Mouse (Mus musculus): ENCODE data around the gene Siglecg. TPM values are rescaled to one million over a fixed set of nuclear protein-coding genes. Genes with fewer than 3 reads are reported as not detected.

The Siglecg gene
- polyA plus RNA-seq, 1 experiment: 11.8 TPM

DNA sequence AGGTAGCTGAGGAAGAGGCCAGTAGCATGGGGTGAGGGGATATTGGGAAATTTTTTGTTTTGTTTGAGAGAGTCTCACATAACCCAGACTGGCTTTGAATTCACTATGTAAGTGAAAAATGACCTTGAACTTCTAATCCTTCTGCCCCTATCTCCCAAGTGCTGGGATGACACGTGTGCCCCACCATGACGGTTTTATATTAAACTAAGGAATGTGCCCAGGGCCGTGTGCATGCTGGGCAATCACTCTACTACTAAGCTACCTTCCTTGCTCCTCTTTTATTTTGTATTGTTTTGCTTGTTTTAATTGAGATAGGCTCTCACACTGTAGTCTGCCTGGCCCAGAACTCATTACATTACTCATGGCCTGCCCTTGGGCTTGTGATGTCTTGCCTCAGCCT, 33.1 kb downstream of the Siglecg start:
- Histone ChIP-seq H3K36me3 (ENCODE audit: control insufficient read depth, insufficient read depth, low read length) (no peaks in the 10 kb centered on the region), H3K27ac (ENCODE audit: insufficient read depth, low read depth, low read length) (no peak overlapping the region), H3K27me3 (ENCODE audit: control insufficient read depth, insufficient read depth, low read length) (no peaks in the 10 kb centered on the region), H3K4me3 (ENCODE audit: low read depth, low read length) (no peak overlapping the region), H3K4me1 (ENCODE audit: control insufficient read depth, insufficient read depth, insufficient read length, low read length) (peaks cover 4% of the 10 kb centered on the region)
- no peak for TF ChIP-seq CTCF (IDR thresholded peaks at IDR 0.05; ENCODE audit: extremely low read depth, insufficient read length, insufficient replicate concordance, low read depth, low read length)
- TF ChIP-seq POLR2A (IDR thresholded peaks at IDR 0.05; ENCODE audit: low read depth, low read length): no peak
- WGBS: 68% methylated on average over 3 of the region's 3 CpGs

DNA sequence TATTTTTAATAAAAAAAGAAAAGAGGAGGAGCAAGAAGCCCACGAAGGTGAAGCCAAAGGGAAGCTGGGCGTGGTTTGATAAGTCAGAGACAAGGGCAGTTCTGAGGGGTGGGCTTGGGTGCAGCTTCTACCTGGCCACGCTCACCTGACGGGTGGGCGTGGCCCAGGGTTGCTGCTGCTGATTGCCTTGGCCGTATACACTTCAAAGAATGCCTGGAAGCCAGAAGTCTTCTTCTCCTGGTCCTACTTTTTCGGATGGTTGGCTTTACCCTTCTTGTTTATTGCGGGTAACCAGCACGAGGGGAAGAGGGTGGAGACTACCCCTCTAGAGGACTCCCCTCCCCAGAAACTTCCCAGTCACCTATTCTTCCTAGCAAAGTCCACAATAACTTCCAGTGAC, 34.7 kb downstream of the Siglecg start:
- Histone ChIP-seq H3K4me3 (ENCODE audit: low read depth, low read length) (peak overlapping the region; percentile 95), H3K36me3 (ENCODE audit: control insufficient read depth, insufficient read depth, low read length) (no peaks in the 10 kb centered on the region), H3K27me3 (ENCODE audit: control insufficient read depth, insufficient read depth, low read length) (no peaks in the 10 kb centered on the region), H3K27ac (ENCODE audit: insufficient read depth, low read depth, low read length) (peak overlapping the region; percentile 100), H3K4me1 (ENCODE audit: control insufficient read depth, insufficient read depth, insufficient read length, low read length) (peaks cover 4% of the 10 kb centered on the region)
- WGBS: 8% methylated on average over 9 of the region's 9 CpGs
- TF ChIP-seq CTCF (IDR thresholded peaks at IDR 0.05; ENCODE audit: extremely low read depth, insufficient read length, insufficient replicate concordance, low read depth, low read length) (no peak), POLR2A (IDR thresholded peaks at IDR 0.05; ENCODE audit: low read depth, low read length) (no peak)

DNA sequence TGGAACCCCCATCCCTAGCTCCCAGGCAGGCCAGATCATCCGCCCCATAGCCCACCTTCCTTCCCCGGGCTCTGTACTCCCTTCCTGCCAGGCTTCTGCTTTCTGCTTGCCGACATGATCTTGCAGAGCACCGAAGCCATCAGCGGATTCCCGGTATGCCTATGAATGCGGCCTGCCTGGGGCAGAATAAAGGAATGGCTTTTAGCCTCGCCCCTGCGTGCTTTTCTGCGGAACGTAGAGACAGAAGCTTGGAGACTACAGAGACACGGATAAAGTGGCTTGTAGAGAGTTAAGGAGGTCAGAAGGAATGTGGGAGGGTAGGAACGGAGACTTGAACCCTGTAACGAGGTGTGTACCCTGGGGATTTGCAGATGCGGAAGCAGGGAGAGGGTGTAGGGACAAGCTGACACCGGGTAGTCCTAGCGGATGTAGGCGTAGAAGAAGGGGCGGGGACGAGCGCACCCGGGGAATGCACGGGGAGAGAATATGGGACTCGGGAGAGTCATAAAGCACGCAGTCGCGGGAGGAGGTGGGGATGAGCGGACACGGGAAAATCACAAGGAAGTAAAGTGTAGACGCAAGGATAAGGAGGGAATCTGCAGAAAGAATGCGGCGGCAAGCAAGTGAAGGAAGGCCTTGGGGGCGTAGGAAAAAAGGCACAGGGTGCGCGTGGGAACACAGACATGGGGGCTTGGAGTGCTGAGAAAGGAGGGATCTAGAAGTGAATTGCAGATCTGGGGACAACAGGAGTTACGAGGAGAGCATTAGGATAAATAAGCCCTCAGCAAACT, 35.3 kb downstream of the Siglecg start:
- Histone ChIP-seq H3K36me3 (ENCODE audit: control insufficient read depth, insufficient read depth, low read length) (no peaks in the 10 kb centered on the region), H3K4me3 (ENCODE audit: low read depth, low read length) (peak overlapping the region; percentile 95), H3K27ac (ENCODE audit: insufficient read depth, low read depth, low read length) (peak overlapping the region; percentile 100), H3K27me3 (ENCODE audit: control insufficient read depth, insufficient read depth, low read length) (no peaks in the 10 kb centered on the region), H3K4me1 (ENCODE audit: control insufficient read depth, insufficient read depth, insufficient read length, low read length) (peaks cover 4% of the 10 kb centered on the region)
- TF ChIP-seq POLR2A (IDR thresholded peaks at IDR 0.05; ENCODE audit: low read depth, low read length) (peak; percentile 53; the same call in 1 of the 2 replicates), CTCF (IDR thresholded peaks at IDR 0.05; ENCODE audit: extremely low read depth, insufficient read length, insufficient replicate concordance, low read depth, low read length) (peak; percentile 6; the same call in 1 of the 2 replicates)
- under 1% methylated on average over 36 of the region's 36 CpGs for WGBS

DNA sequence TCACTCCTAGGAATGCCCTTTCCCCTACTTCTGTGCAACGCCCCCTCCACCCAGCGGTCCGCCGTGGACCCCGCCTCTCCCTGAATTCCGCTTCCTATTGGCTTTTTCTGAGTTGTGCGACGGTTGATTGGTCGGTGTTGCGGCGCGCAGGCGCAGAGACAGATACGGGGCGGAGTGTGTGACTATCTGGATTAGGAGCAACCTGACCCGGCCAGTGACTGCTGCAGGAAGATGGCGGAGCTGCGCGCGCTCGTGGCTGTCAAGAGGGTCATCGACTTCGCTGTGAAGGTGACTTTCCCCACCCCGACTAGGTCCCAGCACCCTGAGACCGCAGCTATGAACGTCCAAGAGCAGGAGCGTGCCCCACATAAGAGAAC, 35.9 kb downstream of the Siglecg start, which contains the start of the genes Etfb and Gm45233:
Gene Etfb (plus strand): TSS at position 167 of the 377 bp plus-strand sequence.
Gene Gm45233 (plus strand): TSS at position 212 of the 377 bp plus-strand sequence.
- H3K4me3 ChIP-seq (ENCODE audit: low read depth, low read length): peak within 1 kb of the TSS; percentile 95
- WGBS: 1% methylated on average over 27 of the region's 27 CpGs
- TF ChIP-seq POLR2A (IDR thresholded peaks at IDR 0.05; ENCODE audit: low read depth, low read length) (peak; percentile 89), CTCF (IDR thresholded peaks at IDR 0.05; ENCODE audit: extremely low read depth, insufficient read length, insufficient replicate concordance, low read depth, low read length) (no peak)

DNA sequence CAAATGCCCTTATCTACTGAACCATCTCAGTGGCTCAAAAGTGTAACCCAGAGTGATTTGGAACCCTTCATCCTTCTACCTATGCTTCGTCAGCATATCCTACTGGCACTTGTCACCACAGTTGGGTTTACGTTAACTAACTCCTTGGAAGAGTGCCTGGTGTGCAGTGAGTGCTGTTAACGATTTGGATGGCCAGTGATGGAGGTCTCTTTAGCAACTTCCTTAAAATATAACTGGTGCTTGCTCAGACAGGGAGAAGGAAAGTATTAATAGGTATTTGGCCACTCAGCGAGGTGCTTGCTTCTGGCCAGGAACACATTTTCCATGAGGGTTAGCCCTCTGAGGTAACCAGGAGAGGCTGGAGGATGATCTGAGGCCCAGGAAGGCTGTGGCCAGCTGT, 39.8 kb downstream of the Siglecg start:
- Histone ChIP-seq H3K4me3 (ENCODE audit: low read depth, low read length) (no peak overlapping the region), H3K27ac (ENCODE audit: insufficient read depth, low read depth, low read length) (no peak overlapping the region), H3K4me1 (ENCODE audit: control insufficient read depth, insufficient read depth, insufficient read length, low read length) (peaks cover 4% of the 10 kb centered on the region; the same call in 1 of the 2 replicates), H3K36me3 (ENCODE audit: control insufficient read depth, insufficient read depth, low read length) (peaks cover 2% of the 10 kb centered on the region; the same call in 1 of the 2 replicates), H3K27me3 (ENCODE audit: control insufficient read depth, insufficient read depth, low read length) (no peaks in the 10 kb centered on the region)
- WGBS: 69% methylated on average over 4 of the region's 4 CpGs
- no peak for TF ChIP-seq CTCF (IDR thresholded peaks at IDR 0.05; ENCODE audit: extremely low read depth, insufficient read length, insufficient replicate concordance, low read depth, low read length)
- TF ChIP-seq POLR2A (IDR thresholded peaks at IDR 0.05; ENCODE audit: low read depth, low read length): no peak

More for the DNA sequence above, 35.9 kb downstream of the Siglecg start, which contains the start of the genes Etfb and Gm45233:
- Histone ChIP-seq H3K4me1 (ENCODE audit: control insufficient read depth, insufficient read depth, insufficient read length, low read length) (peaks cover 4% of the 10 kb centered on the region), H3K27me3 (ENCODE audit: control insufficient read depth, insufficient read depth, low read length) (no peaks in the 10 kb centered on the region), H3K36me3 (ENCODE audit: control insufficient read depth, insufficient read depth, low read length) (no peaks in the 10 kb centered on the region), H3K27ac (ENCODE audit: insufficient read depth, low read depth, low read length) (peak within 1 kb of the TSS; percentile 100)

DNA sequence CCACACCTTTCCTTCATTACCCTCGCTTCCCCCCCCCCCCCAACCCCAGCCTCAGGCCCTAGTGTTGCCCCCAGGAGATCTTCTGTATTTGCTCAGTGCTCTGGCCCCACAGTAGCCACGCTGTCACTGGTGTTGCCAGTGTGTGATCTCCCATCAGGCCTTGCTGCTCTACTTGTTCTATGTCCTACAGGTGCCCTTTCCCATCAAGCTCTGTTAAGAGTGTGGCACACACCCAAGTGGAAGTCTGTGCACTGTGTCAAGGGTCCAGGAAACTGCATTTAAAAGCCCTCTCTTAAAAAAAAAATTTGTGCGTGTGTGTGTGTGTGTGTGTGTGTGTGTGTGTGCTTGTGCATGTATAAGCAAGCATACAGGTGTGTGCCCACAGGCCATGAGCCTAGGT, 40.2 kb downstream of the Siglecg start:
- 69% methylated on average over 3 of the region's 3 CpGs for WGBS

DNA sequence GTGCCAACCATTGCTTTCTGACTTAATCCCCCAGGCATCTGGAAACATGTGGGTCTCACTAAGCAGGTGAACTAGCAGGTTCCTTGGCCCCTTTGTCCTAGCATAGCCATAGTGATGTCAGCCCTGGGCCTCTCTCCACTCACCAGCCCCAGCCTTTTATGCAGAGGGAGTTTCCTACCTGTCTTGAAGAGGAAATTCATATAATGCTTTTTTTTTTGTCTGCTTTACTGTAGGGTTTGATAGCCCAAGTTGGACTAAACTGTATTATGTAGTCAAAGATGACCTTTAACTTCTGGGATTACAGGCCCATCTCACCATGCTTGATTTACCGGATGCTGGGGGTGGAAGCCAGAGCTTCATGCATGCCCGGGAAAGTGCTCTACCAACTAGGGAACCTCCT, 41.8 kb downstream of the Siglecg start:
- Histone ChIP-seq H3K27ac (ENCODE audit: insufficient read depth, low read depth, low read length) (no peak overlapping the region), H3K4me3 (ENCODE audit: low read depth, low read length) (no peak overlapping the region), H3K36me3 (ENCODE audit: control insufficient read depth, insufficient read depth, low read length) (peaks cover 5% of the 10 kb centered on the region), H3K27me3 (ENCODE audit: control insufficient read depth, insufficient read depth, low read length) (no peaks in the 10 kb centered on the region), H3K4me1 (ENCODE audit: control insufficient read depth, insufficient read depth, insufficient read length, low read length) (peaks cover 13% of the 10 kb centered on the region)
- WGBS: 94% methylated on average over 2 of the region's 2 CpGs
- no peak for TF ChIP-seq POLR2A (IDR thresholded peaks at IDR 0.05; ENCODE audit: low read depth, low read length)
- no peak for TF ChIP-seq CTCF (IDR thresholded peaks at IDR 0.05; ENCODE audit: extremely low read depth, insufficient read length, insufficient replicate concordance, low read depth, low read length)

More for the DNA sequence above, 40.2 kb downstream of the Siglecg start:
- no peak overlapping the region for H3K27ac ChIP-seq (ENCODE audit: insufficient read depth, low read depth, low read length)
- TF ChIP-seq POLR2A (IDR thresholded peaks at IDR 0.05; ENCODE audit: low read depth, low read length) (no peak), CTCF (IDR thresholded peaks at IDR 0.05; ENCODE audit: extremely low read depth, insufficient read length, insufficient replicate concordance, low read depth, low read length) (no peak)
- H3K4me3 ChIP-seq (ENCODE audit: low read depth, low read length): no peak overlapping the region
- H3K4me1 ChIP-seq (ENCODE audit: control insufficient read depth, insufficient read depth, insufficient read length, low read length): peaks cover 8% of the 10 kb centered on the region
- peaks cover 2% of the 10 kb centered on the region; the same call in 1 of the 2 replicates for H3K36me3 ChIP-seq (ENCODE audit: control insufficient read depth, insufficient read depth, low read length)
- H3K27me3 ChIP-seq (ENCODE audit: control insufficient read depth, insufficient read depth, low read length): no peaks in the 10 kb centered on the region
